Mouse (Mus musculus): ENCODE results near the gene Ect2. TPM values are rescaled to one million over a fixed set of nuclear protein-coding genes. Genes with fewer than 3 reads are reported as not detected.

Ect2 gene
- total and polyA plus RNA-seq, 3 experiments, result 22.6 to 48.5 (median 31.5) TPM

DNA sequence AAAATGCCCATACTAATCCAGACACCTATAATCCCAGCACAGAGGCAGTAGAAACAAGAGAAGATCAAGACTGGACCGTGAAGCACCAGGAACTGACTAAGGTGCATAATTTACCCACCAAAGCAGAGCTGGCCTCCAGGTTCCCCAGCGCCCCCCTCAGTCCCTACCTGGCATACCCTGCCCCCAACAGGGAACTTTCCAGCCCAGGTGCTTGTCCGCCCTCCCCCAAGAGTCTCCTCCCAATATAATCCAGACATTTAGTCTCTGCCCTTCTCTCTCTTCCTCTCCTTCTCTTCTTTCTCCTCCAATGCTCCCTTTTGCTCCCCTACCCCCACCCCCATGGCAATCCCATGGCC, 2.9 kb upstream of the Ect2 start:
- H3K9me3 ChIP-seq (replicated peaks; ENCODE audit: insufficient read depth, low read length), result no peaks in the 10 kb centered on the region
- H3K27me3 ChIP-seq (ENCODE audit: control insufficient read depth in 1 of 2, insufficient read depth in 2 of 2, low read length in 2 of 2), result no peaks in the 10 kb centered on the region
- no peak overlapping the region for H3K9ac ChIP-seq (ENCODE audit: control insufficient read depth, low read depth, low read length, poor library complexity, severe bottlenecking)
- peaks cover 0 to 24% of the 10 kb centered on the region in 2 experiments; a peak in 2 of 4 replicates for H3K36me3 ChIP-seq (ENCODE audit: control insufficient read depth in 1 of 2, insufficient read depth in 2 of 2, low read length in 2 of 2)
- H3K4me1 ChIP-seq (ENCODE audit: control insufficient read depth in 1 of 2, insufficient read depth in 2 of 2, low read length in 2 of 2), result peaks cover 9 to 21% of the 10 kb centered on the region in 2 experiments
- H3K4me3 ChIP-seq (ENCODE audit: control insufficient read depth in 1 of 2, insufficient read depth in 1 of 2, low read depth in 2 of 2, low read length in 2 of 2), result no peak overlapping the region
- DNase-seq (ENCODE audit: low read depth, low spot score), result no peak
- no peak overlapping the region for H3K27ac ChIP-seq (ENCODE audit: control insufficient read depth, low read depth, low read length)
- peaks cover 18% of the 10 kb centered on the region for H3K79me2 ChIP-seq (ENCODE audit: control insufficient read depth, insufficient read depth, low read length, poor library complexity)
- TF ChIP-seq SMC3 (IDR thresholded peaks at IDR 0.05; ENCODE audit: low read depth, low read length) (no peak), ZMIZ1 (IDR thresholded peaks at IDR 0.05; ENCODE audit: low read depth, low read length) (no peak), ZNF384 (IDR thresholded peaks at IDR 0.05; ENCODE audit: low read depth, low read length) (no peak), RAD21 (IDR thresholded peaks at IDR 0.05; ENCODE audit: low read depth, low read length) (no peak), USF2 (IDR thresholded peaks at IDR 0.05; ENCODE audit: borderline replicate concordance in 1 of 2, insufficient read depth in 1 of 2, low read depth in 1 of 2, low read length in 2 of 2) (no peak), POLR2AphosphoS2 (IDR thresholded peaks at IDR 0.05; ENCODE audit: low read length) (no peak)

- no peak for DNase-seq (ENCODE audit: low read depth, low spot score)
- no peak overlapping the region for H3K9ac ChIP-seq (ENCODE audit: control insufficient read depth, low read depth, low read length, poor library complexity, severe bottlenecking)
- peaks cover 21% of the 10 kb centered on the region for H3K79me2 ChIP-seq (ENCODE audit: control insufficient read depth, insufficient read depth, low read length, poor library complexity)
- no peaks in the 10 kb centered on the region for H3K27me3 ChIP-seq (ENCODE audit: control insufficient read depth in 1 of 2, insufficient read depth in 2 of 2, low read length in 2 of 2)
- peaks cover 0 to 27% of the 10 kb centered on the region in 2 experiments; a peak in 2 of 4 replicates for H3K36me3 ChIP-seq (ENCODE audit: control insufficient read depth in 1 of 2, insufficient read depth in 2 of 2, low read length in 2 of 2)
- no peak for TF ChIP-seq NRF1 (IDR thresholded peaks at IDR 0.05; ENCODE audit: insufficient read depth, low read depth, low read length, poor library complexity, severe bottlenecking)
- TF ChIP-seq GATA1 (IDR thresholded peaks at IDR 0.05; ENCODE audit: low read depth, low read length), result no peak
- TF ChIP-seq ELF1 (IDR thresholded peaks at IDR 0.05; ENCODE audit: low read depth, low read length), result no peak
- no peak for TF ChIP-seq ZMIZ1 (IDR thresholded peaks at IDR 0.05; ENCODE audit: low read depth, low read length)
- no peak for TF ChIP-seq USF2 (IDR thresholded peaks at IDR 0.05; ENCODE audit: borderline replicate concordance in 1 of 2, insufficient read depth in 1 of 2, low read depth in 1 of 2, low read length in 2 of 2)
- no peak for TF ChIP-seq GABPA (IDR thresholded peaks at IDR 0.05; ENCODE audit: low read depth, low read length)
- no peak for TF ChIP-seq JUND (IDR thresholded peaks at IDR 0.05; ENCODE audit: low read depth, low read length)
- TF ChIP-seq TAL1 (IDR thresholded peaks at IDR 0.05; ENCODE audit: low read length), result no peak
- TF ChIP-seq POLR2AphosphoS5 (IDR thresholded peaks at IDR 0.05; ENCODE audit: borderline replicate concordance, low read depth, low read length), result no peak
- no peak for TF ChIP-seq ZC3H11A (IDR thresholded peaks at IDR 0.05; ENCODE audit: low read depth, low read length)
- H3K4me3 ChIP-seq (ENCODE audit: control insufficient read depth in 1 of 2, insufficient read depth in 1 of 2, low read depth in 2 of 2, low read length in 2 of 2), result no peak overlapping the region
- H3K9me3 ChIP-seq (replicated peaks; ENCODE audit: insufficient read depth, low read length), result no peaks in the 10 kb centered on the region
- H3K4me1 ChIP-seq (ENCODE audit: control insufficient read depth in 1 of 2, insufficient read depth in 2 of 2, low read length in 2 of 2), result peaks cover 9 to 21% of the 10 kb centered on the region in 2 experiments
- no peak overlapping the region for H3K27ac ChIP-seq (ENCODE audit: control insufficient read depth, low read depth, low read length)
Observed at GRCm38 (mm10) chr3:27155856-27156593, 2.3 kb upstream of the Ect2 start.

All from MEL (cell line).